33 mouse cellular contexts compared by ENCODE assay signal in the genomic region with DNA sequence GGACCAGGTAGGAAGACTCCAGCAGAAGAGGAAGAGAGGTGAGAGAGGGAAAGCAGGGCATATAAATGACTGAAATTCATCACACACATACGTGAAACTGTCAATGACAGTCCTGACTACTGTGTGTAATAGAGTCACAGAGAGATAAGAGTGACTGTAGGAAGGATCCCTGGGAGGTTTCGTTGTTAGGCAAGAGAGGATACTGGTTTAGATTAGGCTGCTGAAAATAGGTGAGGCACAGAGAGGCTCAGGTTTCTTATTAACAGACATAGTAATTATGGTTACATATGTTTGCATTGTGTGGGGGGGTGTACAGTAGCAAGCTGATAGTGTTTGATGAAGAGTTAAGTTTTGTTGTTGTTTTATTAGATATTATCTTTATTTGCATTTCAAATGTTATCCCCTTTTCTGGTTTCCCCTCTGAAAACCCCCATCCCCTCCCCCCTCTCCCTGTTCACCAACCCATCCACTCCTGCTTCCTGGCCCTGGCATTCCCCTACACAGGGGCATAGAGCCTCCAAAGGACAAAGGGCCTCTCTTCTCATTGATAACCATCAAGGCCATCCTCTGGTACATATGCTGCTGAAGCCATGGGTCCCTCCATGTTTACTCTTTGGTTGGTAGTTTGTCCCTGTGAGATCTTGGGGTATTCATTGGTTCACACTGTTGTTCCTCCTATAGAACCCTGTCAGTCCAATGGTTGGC.
"Had no signal": no experiment of that assay in that cellular context is flagged by ENCODE, and none has a peak within 500 bp of the region (broad histone marks: within the 10 kb centered on the region; RNA-seq: fewer than 3 reads in every experiment).

No protein-coding gene starts in this region.

- H3K4me2 ChIP-seq: heart, embryonic 11.5 days; heart, embryonic 12.5 days; heart, embryonic 13.5 days; heart, embryonic 15.5 days; hindbrain, embryonic 12.5 days; hindbrain, embryonic 13.5 days; hindbrain, embryonic 14.5 days; hindbrain, embryonic 15.5 days; kidney, embryonic 15.5 days had no signal

- DNase-seq: heart, postnatal 10 days; heart, postnatal 14 days; heart, postnatal 36 days; heart, postnatal 4 days; kidney, adult 11 months; kidney, adult 18-20 months; kidney, adult 2 months; kidney, adult 8-10 months; kidney, adult 9 months; kidney, postnatal 10 days; kidney, postnatal 14 days; kidney, postnatal 25 days; kidney, postnatal 36 days; kidney, postnatal 4 days; layer of hippocampus, adult 9-11 months; layer of hippocampus, postnatal 36 days had no signal

- H3K4me1 ChIP-seq: heart, embryonic 10.5 days; heart, embryonic 12.5 days; heart, embryonic 13.5 days; heart, embryonic 15.5 days; hindbrain, embryonic 12.5 days; hindbrain, embryonic 13.5 days; hindbrain, embryonic 15.5 days; kidney, embryonic 15.5 days had no signal

- H3K9me3 ChIP-seq: heart, embryonic 10.5 days; heart, embryonic 12.5 days; heart, embryonic 13.5 days; heart, embryonic 15.5 days; hindbrain, embryonic 10.5 days; hindbrain, embryonic 12.5 days; hindbrain, embryonic 13.5 days; hindbrain, embryonic 15.5 days; kidney, embryonic 15.5 days had no signal

- ATAC-seq: hindbrain, embryonic 16.5 days; hindbrain, postnatal 0 days; inflammation-experienced regulatory T-cells, adult 6 months had no signal

- H3K36me3 ChIP-seq: heart, embryonic 10.5 days; heart, embryonic 12.5 days; heart, embryonic 13.5 days; heart, embryonic 15.5 days; hindbrain, embryonic 10.5 days; hindbrain, embryonic 12.5 days; hindbrain, embryonic 13.5 days; hindbrain, embryonic 15.5 days; kidney, embryonic 15.5 days had no signal

- H3K4me3 ChIP-seq: heart, embryonic 10.5 days; heart, embryonic 12.5 days; heart, embryonic 13.5 days; heart, embryonic 15.5 days; hindbrain, embryonic 10.5 days; hindbrain, embryonic 12.5 days; hindbrain, embryonic 13.5 days; hindbrain, embryonic 15.5 days; kidney, embryonic 15.5 days; layer of hippocampus, adult 2 months; left cerebral cortex, adult 2 months had no signal

- H3K27ac ChIP-seq: heart, embryonic 10.5 days; heart, embryonic 13.5 days; heart, embryonic 15.5 days; hindbrain, embryonic 10.5 days; hindbrain, embryonic 12.5 days; hindbrain, embryonic 13.5 days; hindbrain, embryonic 14.5 days; hindbrain, embryonic 15.5 days; hindbrain, postnatal 0 days; kidney, embryonic 15.5 days; kidney, postnatal 0 days; layer of hippocampus, adult 2 months; left cerebral cortex, adult 2 months had no signal

- H3K27me3 ChIP-seq: heart, embryonic 12.5 days; heart, embryonic 13.5 days; heart, embryonic 15.5 days; hindbrain, embryonic 12.5 days; hindbrain, embryonic 13.5 days; hindbrain, embryonic 15.5 days; kidney, embryonic 15.5 days had no signal

- H3K9ac ChIP-seq: heart, embryonic 12.5 days; heart, embryonic 13.5 days; heart, embryonic 15.5 days; hindbrain, embryonic 12.5 days; hindbrain, embryonic 13.5 days; hindbrain, embryonic 14.5 days; hindbrain, embryonic 15.5 days; kidney, embryonic 15.5 days had no signal
